Mouse (Mus musculus) mesoderm, embryonic 11.5 days (tissue): Measurements from ENCODE around the gene Gm13283.
A peak's percentile ranks its signal among the peaks of the same experiment; 100 is the strongest.
"Not testable (repeated sequence)": the region's sequence is repeated elsewhere in the genome, so short reads cannot be mapped to it uniquely, and the experiment has no call there.

Experiments used
- DNase-seq: peaks from one replicate; pipeline ENCODE4 v3.0.0-alpha.2; 2012; ENCODE audit warnings: low read depth, low spot score

Gm13283 gene

GRCm38 (mm10) chr4:88762341-88762740, 2.4 kb downstream of the Gm13283 start:
- DNase-seq: not testable (repeated sequence)

GRCm38 (mm10) chr4:88763384-88764018, 3.6 kb downstream of the Gm13283 start:
- DNase-seq: peak; percentile 63

GRCm38 (mm10) chr4:88773534-88773933, 13.6 kb downstream of the Gm13283 start, which contains the start of gene Gm13290:
Gene Gm13290, plus strand, starts transcription at chr4:88773834.
- DNase-seq: not testable (repeated sequence)

- DNase-seq: not testable (repeated sequence)
These were observed 16.7 kb downstream of the Gm13283 start, which contains the start of gene Gm13289 for GRCm38 (mm10) chr4:88776622-88777021. Gene Gm13289, plus strand, starts transcription at chr4:88776922.

GRCm38 (mm10) chr4:88779550-88779949, 19.6 kb downstream of the Gm13283 start, which contains the start of gene Gm13272:
Gene Gm13272, plus strand, starts transcription at chr4:88779850.
- DNase-seq: not testable (repeated sequence)

GRCm38 (mm10) chr4:88780320-88780719, 20.4 kb downstream of the Gm13283 start:
- DNase-seq: not testable (repeated sequence)

- not testable (repeated sequence) for DNase-seq
These were observed 21.9 kb downstream of the Gm13283 start, which contains the start of gene Ifnz for GRCm38 (mm10) chr4:88781831-88782230. Gene Ifnz, plus strand, starts transcription at chr4:88782131.

GRCm38 (mm10) chr4:88782335-88782734, 22.4 kb downstream of the Gm13283 start:
- not testable (repeated sequence) for DNase-seq

GRCm38 (mm10) chr4:88785409-88785808, 25.5 kb downstream of the Gm13283 start, which contains the start of gene Gm13276:
Gene Gm13276, plus strand, starts transcription at chr4:88785709.
- DNase-seq: not testable (repeated sequence)

GRCm38 (mm10) chr4:88788402-88788801, 28.5 kb downstream of the Gm13283 start, which contains the start of gene Gm13277:
Gene Gm13277, plus strand, starts transcription at chr4:88788632.
- DNase-seq: not testable (repeated sequence)

- not testable (repeated sequence) for DNase-seq
These were observed 31.3 kb downstream of the Gm13283 start, which contains the start of gene Gm13278 for GRCm38 (mm10) chr4:88791250-88791649. Gene Gm13278, plus strand, starts transcription at chr4:88791550.

- DNase-seq: not testable (repeated sequence)
These were observed 34.2 kb downstream of the Gm13283 start, which contains the start of gene Gm13275 for GRCm38 (mm10) chr4:88793936-88794675. Gene Gm13275, plus strand, starts transcription at chr4:88794487.

- DNase-seq: not testable (repeated sequence)
These were observed 37.2 kb downstream of the Gm13283 start, which contains the start of gene Gm13279 for GRCm38 (mm10) chr4:88797097-88797496. Gene Gm13279, plus strand, starts transcription at chr4:88797397.

- DNase-seq: not testable (repeated sequence)
These were observed 39.4 kb downstream of the Gm13283 start, which contains the start of gene Gm13285 for GRCm38 (mm10) chr4:88799365-88799764. Gene Gm13285, plus strand, starts transcription at chr4:88799665.

GRCm38 (mm10) chr4:88802954-88803353, 43.0 kb downstream of the Gm13283 start, which contains the start of gene Gm13287:
Gene Gm13287, plus strand, starts transcription at chr4:88803254.
- not testable (repeated sequence) for DNase-seq

- DNase-seq: not testable (repeated sequence)
These were observed 45.3 kb downstream of the Gm13283 start, which contains the start of gene Gm13288 for GRCm38 (mm10) chr4:88805231-88805630. Gene Gm13288, plus strand, starts transcription at chr4:88805531.

GRCm38 (mm10) chr4:88805761-88806160, 45.8 kb downstream of the Gm13283 start:
- DNase-seq: not testable (repeated sequence)
